Mouse (Mus musculus) activated CD4-positive, CD25-positive, alpha-beta regulatory T cell, adult 4 months (primary cell): ENCODE data around the gene Tmem45a. TPM values are rescaled to one million over a fixed set of nuclear protein-coding genes. Genes with fewer than 3 reads are reported as not detected.

Experiments
- ATAC-seq: one replicate; pipeline ENCODE4 v1.8.0; 2017
- polyA plus RNA-seq, 2 experiments: library from polyadenylated mRNA; unstranded; fragments of 100-300 nt; shearing (Covaris generic); gene quantifications; one replicate each; pipeline ENCODE4 v1.2.1; 2017

Gene Tmem45a
- polyA plus RNA-seq, 2 experiments from 2014 or later: not detected

DNA sequence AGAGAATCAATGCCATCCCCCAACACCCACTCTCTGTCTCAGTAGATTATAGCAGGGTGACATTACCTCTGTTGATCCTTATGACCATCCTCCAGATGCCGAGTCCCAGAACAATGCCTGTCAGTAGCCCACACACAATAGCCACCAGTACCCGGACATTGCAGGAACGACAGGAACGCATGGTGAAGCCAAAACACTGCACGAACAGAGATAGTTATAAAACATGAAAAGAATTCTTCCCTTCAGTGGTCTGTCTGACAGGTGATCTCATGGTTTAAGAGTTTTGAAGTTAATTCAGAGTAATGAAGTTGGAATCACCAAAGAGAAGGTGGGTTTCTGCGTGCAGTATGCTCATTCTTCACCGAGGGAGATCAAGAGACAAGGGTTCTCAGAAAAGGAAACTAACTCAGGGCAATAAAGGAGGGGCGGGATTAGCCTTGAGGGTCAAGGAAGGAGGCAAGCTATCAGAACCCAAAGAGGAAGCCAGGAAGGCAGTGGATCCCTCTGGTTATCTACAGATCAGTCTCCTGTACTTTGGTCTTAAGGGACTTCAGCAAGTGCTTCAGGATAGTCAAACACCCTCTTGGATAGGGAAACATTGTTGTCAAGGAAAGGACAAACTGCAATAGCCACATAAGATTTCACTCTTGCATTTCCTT is 90.4 kb downstream of the Tmem45a start, which contains the start of gene Adgrg7:
Adgrg7 (minus strand) TSS at position 375 of the 659 bp plus-strand sequence.
- ATAC-seq: no peak

DNA sequence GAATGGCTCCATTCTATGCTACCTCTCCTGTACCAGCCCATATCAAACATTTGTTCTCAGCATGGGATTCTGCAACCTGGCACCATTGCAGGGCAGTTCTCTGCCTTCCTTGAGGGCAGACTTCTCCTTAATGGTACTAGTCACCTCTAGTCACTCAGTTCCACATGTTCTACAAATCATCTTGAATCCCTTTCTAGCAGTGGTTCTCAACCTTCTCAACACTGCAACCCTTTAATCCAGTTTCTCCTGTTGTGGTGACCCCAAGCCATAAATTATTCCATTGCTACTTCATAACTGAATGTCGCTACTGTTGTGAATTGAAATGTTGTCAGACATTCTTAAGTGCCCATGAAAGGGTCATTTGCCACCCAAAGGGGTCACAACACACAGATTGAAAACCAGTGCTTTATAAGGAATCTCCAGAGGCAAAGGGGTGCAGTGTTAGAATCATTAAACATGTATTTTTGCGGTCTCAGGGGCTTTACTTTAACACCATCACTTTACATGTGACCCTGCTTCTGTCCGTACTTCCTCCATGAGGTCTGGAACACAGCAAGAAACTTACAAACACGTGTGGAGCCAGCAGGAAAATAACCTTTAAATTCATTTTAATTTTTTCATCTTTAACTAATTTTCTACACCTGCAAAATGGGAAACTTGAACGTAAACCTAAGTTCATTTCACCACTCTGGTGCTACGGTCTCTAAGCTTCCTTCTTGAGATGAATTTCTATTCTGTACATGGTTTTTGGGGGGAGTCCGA is 91.4 kb downstream of the Tmem45a start:
- no peak for ATAC-seq

DNA sequence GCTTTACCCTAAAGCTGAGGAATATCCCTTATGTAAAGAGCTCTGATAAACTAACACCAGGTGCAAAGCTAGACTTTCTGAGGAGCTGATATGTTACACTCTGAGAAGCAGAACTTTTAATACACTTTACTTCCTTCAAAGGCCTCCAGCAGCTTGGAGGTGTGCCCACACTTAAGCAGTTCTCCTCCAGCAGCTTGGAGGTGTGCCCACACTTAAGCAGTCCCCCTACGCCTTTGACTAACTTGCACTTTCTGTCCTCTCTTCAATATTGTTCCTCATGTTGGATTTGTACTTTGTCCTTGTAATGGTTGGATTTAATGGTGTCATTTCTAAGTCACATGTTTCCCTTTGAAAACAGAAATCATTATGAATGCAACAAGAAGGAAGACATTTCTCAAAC is 92.2 kb downstream of the Tmem45a start:
- no peak for ATAC-seq

- ATAC-seq: no peak
These were observed 100.0 kb downstream of the Tmem45a start for GRCm38 (mm10) chr16:56785943-56786342.

- peak; percentile 71 for ATAC-seq
These were observed 114.5 kb downstream of the Tmem45a start for GRCm38 (mm10) chr16:56771163-56772105.

Other genes starting within 250 kb of the Tmem45a start
- gene Tfg, start 168.7 kb downstream of the Tmem45a start, polyA plus RNA-seq: 10 to 100 TPM; 65.8 to 69.2 TPM
- not detected for gene Adgrg7, start 90.3 kb downstream of the Tmem45a start, polyA plus RNA-seq
- gene Lnp1, start 41.9 kb upstream of the Tmem45a start, polyA plus RNA-seq: not detected
- under 1 TPM in 1 of 2 experiments, not detected in 1; 0.40 TPM for gene Tmem45a2, start 185.2 kb upstream of the Tmem45a start, polyA plus RNA-seq
- 10 to 100 TPM; 10.1 to 14.7 TPM for gene Tomm70a, start 235.5 kb upstream of the Tmem45a start, polyA plus RNA-seq